Mouse (Mus musculus) hematopoietic multipotent progenitor cell, adult 10-12 weeks (in vitro differentiated cells): ENCODE measurements around the gene Actl6a. TPM values are rescaled to one million over a fixed set of nuclear protein-coding genes. Genes with fewer than 3 reads are reported as not detected.

Experiments used
- polyA plus RNA-seq: library from polyadenylated mRNA; stranded (reverse); fragments of >175 nt; gene quantifications from 2 replicates; pipeline ENCODE4 v1.2.3, GENCODE M21; 2012; ENCODE audit warnings: low replicate concordance

Actl6a gene
- polyA plus RNA-seq: 8.9 and 11.8 TPM in 2 replicates

GRCm38 (mm10) chr3:32705647-32706348 lies at the start of gene Actl6a:
Actl6a (plus strand) TSS chr3:32706298.

GRCm38 (mm10) chr3:32736244-32737171 lies 30.4 kb downstream of the Actl6a start, which contains the start of gene Ndufb5:
Ndufb5 (plus strand) TSS chr3:32736990.

GRCm38 (mm10) chr3:32737172-32737655 lies 31.1 kb downstream of the Actl6a start, which contains the start of gene Mrpl47:
Mrpl47 (minus strand) TSS chr3:32737605.

Other genes starting within 250 kb of the Actl6a start
- gene Kcnmb3, start 214.1 kb upstream of the Actl6a start, polyA plus RNA-seq: 0.13 and 0.35 TPM in 2 replicates
- 5.0 and 6.1 TPM in 2 replicates for gene Zfp639, start 196.0 kb upstream of the Actl6a start, polyA plus RNA-seq
- gene Mfn1, start 176.8 kb upstream of the Actl6a start, polyA plus RNA-seq: 3.7 and 6.0 TPM in 2 replicates
- gene Gnb4, start 89.7 kb upstream of the Actl6a start, polyA plus RNA-seq: 2.3 and 2.5 TPM in 2 replicates
- gene Ndufb5, start 30.7 kb downstream of the Actl6a start, polyA plus RNA-seq: 3.7 and 60.8 TPM in 2 replicates
- gene Mrpl47, start 31.3 kb downstream of the Actl6a start, polyA plus RNA-seq: 0.66 and 0.68 TPM in 2 replicates
- gene Usp13, start 111.2 kb downstream of the Actl6a start, polyA plus RNA-seq: not detected in 2 replicates